In the genomic region with DNA sequence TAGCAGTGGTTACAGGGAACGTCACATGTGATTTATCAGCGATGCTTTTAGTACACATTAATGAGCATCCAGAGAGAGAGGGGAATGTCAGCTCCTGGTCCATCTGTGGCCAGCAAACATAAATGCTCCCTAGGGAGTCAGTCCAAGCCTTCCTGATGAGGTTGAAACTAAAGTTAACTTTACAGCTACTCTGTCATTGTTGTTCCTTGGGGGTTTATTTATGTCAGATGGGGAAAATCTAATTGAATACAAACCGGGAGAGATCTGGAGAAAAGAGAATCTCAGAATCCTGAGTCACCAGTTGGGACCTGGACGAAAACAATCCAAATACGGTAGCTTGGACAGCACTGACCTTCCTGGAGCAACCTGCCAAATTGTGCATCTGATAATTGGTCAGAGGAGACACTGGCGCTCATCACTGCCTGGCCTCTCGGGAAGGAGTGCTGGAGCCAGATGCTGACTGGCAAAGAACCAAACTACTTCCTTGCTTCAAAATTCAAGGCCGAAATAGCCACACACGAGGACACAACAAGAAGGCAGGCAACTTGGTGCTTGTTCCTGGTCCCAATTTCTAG, we compare ENCODE assay signal across 10 mouse cellular contexts. TPM values are rescaled to one million over a fixed set of nuclear protein-coding genes. Genes with fewer than 3 reads are reported as not detected.
DNase-seq lines count a peak whose midpoint lies in the region; ATAC-seq and TF ChIP-seq lines count a peak whose summit lies in the region.
"Had no signal": no experiment of that assay in that cellular context is flagged by ENCODE, and none has a peak within 500 bp of the region (broad histone marks: within the 10 kb centered on the region; RNA-seq: fewer than 3 reads in every experiment).

No protein-coding gene starts in this region.

- peak; percentile 45 for DNase-seq in lung, embryonic 14.5 days
- DNase-seq in lung, postnatal 14 days: no peak
- peak; percentile 67 to 79 for DNase-seq in cerebellum, adult 18-20 months
- DNase-seq in heart, postnatal 14 days: peak; percentile 38 to 48
- peak; percentile 43 for DNase-seq in testis, postnatal 14 days (ENCODE audit: low spot score)
- no peak for DNase-seq in midbrain, embryonic 11.5 days (ENCODE audit: low spot score, missing footprints)
- DNase-seq in layer of hippocampus, adult 18-20 months (ENCODE audit: low spot score in 2 of 2): no peak
- DNase-seq: thymus, postnatal 36 days had no signal

- 62% methylated on average over 9 of the region's 9 CpGs for WGBS in lung, embryonic 14.5 days
- 92% methylated on average over 9 of the region's 9 CpGs for WGBS in midbrain, embryonic 11.5 days

- H3K4me1 ChIP-seq in lung, embryonic 14.5 days (ENCODE audit: insufficient read depth): no peaks in the 10 kb centered on the region
- no peaks in the 10 kb centered on the region for H3K4me1 ChIP-seq in midbrain, embryonic 11.5 days (ENCODE audit: control insufficient read depth, insufficient read depth, low read length)

- H3K9ac ChIP-seq in lung, embryonic 14.5 days: no peak overlapping the region
- no peak overlapping the region for H3K9ac ChIP-seq in midbrain, embryonic 11.5 days (ENCODE audit: low read length)
- H3K9ac ChIP-seq: liver, embryonic 14.5 days had no signal

- no peak overlapping the region for H3K27ac ChIP-seq in lung, embryonic 14.5 days (ENCODE audit: low read depth)
- H3K27ac ChIP-seq in midbrain, embryonic 11.5 days (ENCODE audit: low read depth, low read length): no peak overlapping the region
- H3K27ac ChIP-seq: liver, embryonic 14.5 days had no signal

- TF ChIP-seq CTCF in lung, embryonic 14.5 days (IDR thresholded peaks at IDR 0.05; ENCODE audit: low read depth): no peak

- no peak for ATAC-seq in lung, embryonic 14.5 days (ENCODE audit: insufficient read depth)
- ATAC-seq in midbrain, embryonic 11.5 days (ENCODE audit: low FRiP score): no peak
- ATAC-seq: midbrain, embryonic 16.5 days had no signal

- peaks cover 3% of the 10 kb centered on the region; the same call in 1 of the 2 replicates for H3K36me3 ChIP-seq in lung, embryonic 14.5 days (ENCODE audit: insufficient read depth)
- no peaks in the 10 kb centered on the region for H3K36me3 ChIP-seq in midbrain, embryonic 11.5 days (ENCODE audit: control insufficient read depth, insufficient read depth, low read length)

- no peak overlapping the region for H3K4me3 ChIP-seq in lung, embryonic 14.5 days (ENCODE audit: low read depth, low read length)
- H3K4me3 ChIP-seq in midbrain, embryonic 11.5 days (ENCODE audit: low read depth, low read length): no peak overlapping the region

- H3K27me3 ChIP-seq in lung, embryonic 14.5 days (ENCODE audit: insufficient read depth, low read length): no peaks in the 10 kb centered on the region
- no peaks in the 10 kb centered on the region for H3K27me3 ChIP-seq in midbrain, embryonic 11.5 days (ENCODE audit: control insufficient read depth, insufficient read depth, low read length)

- no peak overlapping the region for H3K4me2 ChIP-seq in lung, embryonic 14.5 days
- no peak overlapping the region for H3K4me2 ChIP-seq in midbrain, embryonic 11.5 days

- intact Hi-C loops in heart, postnatal 14 days (cut with DNase I): loop anchor here (5.0 kb wide), 1 partner anchor 38 kb away; a partner anchor contains a TSS

- no peaks in the 10 kb centered on the region for H3K9me3 ChIP-seq in lung, embryonic 14.5 days (ENCODE audit: low read depth, low read length)
- no peaks in the 10 kb centered on the region for H3K9me3 ChIP-seq in midbrain, embryonic 11.5 days (ENCODE audit: control insufficient read depth, low read length)

RNA-seq across cellular contexts. Expression of a gene that starts 38.0 kb away (rescaled TPM):
- 47.6 and 51.0 TPM in 2 replicates for polyA plus RNA-seq in lung, embryonic 14.5 days (2014; fragmentation: Nextera tagmentation; extraction: Ambion mirVana)
- 10 to 100 TPM; 61.0 to 62.9 TPM for total RNA-seq in heart, postnatal 14 days (2021)
- polyA plus RNA-seq in midbrain, embryonic 11.5 days (2014; fragmentation: Nextera tagmentation; extraction: Ambion mirVana): 13.4 and 13.9 TPM in 2 replicates
- total RNA-seq in layer of hippocampus, adult 18-20 months (2021): 1 to 10 TPM; 9.0 to 9.2 TPM

Comparison
In these comparisons a context has a peak if more than half of its experiments do, and no peak if none do; other contexts are left out.
1. DNase-seq: peak in lung, embryonic 14.5 days (single experiment), cerebellum, adult 18-20 months (2 of 2), heart, postnatal 14 days (2 of 2) and testis, postnatal 14 days (single experiment); none in lung, postnatal 14 days (single experiment), midbrain, embryonic 11.5 days (single experiment) and layer of hippocampus, adult 18-20 months (0 of 2).
2. RNA of a gene that starts 38.0 kb away (total RNA-seq): 61.0 to 62.9 TPM in heart, postnatal 14 days; 9.0 to 9.2 TPM in layer of hippocampus, adult 18-20 months; every median in the first group is over 4 times any median in the second.